Mouse (Mus musculus) layer of hippocampus, adult 11-12 months (tissue): ENCODE results near the gene Lrrc39.
"Not testable (repeated sequence)": the region's sequence is repeated elsewhere in the genome, so short reads cannot be mapped to it uniquely, and the experiment has no call there.

Experiments
- DNase-seq: peaks from one replicate; pipeline ENCODE4 v3.0.0; 2022; ENCODE audit warnings: low spot score

The Lrrc39 gene

GRCm38 (mm10) chr3:116562408-116563094, at the start of gene Lrrc39:
TSS of gene Lrrc39 (plus strand) at chr3:116562973.
- no peak for DNase-seq

- no peak for DNase-seq
Observed at GRCm38 (mm10) chr3:116520141-116520761, 42.5 kb upstream of the Lrrc39 start.

GRCm38 (mm10) chr3:116529741-116530140, 33.0 kb upstream of the Lrrc39 start:
- DNase-seq = no peak

- peak; percentile 32 for DNase-seq
Observed at GRCm38 (mm10) chr3:116530826-116531225, 31.9 kb upstream of the Lrrc39 start.

- peak; percentile 29 for DNase-seq
Observed at GRCm38 (mm10) chr3:116536428-116537199, 26.2 kb upstream of the Lrrc39 start.

GRCm38 (mm10) chr3:116537200-116537573, 25.6 kb upstream of the Lrrc39 start:
- DNase-seq = no peak

GRCm38 (mm10) chr3:116542070-116542469, 20.7 kb upstream of the Lrrc39 start:
- no peak for DNase-seq

- DNase-seq = no peak
Observed at GRCm38 (mm10) chr3:116542532-116542931, 20.2 kb upstream of the Lrrc39 start.

- DNase-seq = no peak
Observed at GRCm38 (mm10) chr3:116547430-116547829, 15.3 kb upstream of the Lrrc39 start.

GRCm38 (mm10) chr3:116551362-116551761, 11.4 kb upstream of the Lrrc39 start:
- no peak for DNase-seq

- DNase-seq = not testable (repeated sequence)
Observed at GRCm38 (mm10) chr3:116561315-116561714, 1.5 kb upstream of the Lrrc39 start.

- DNase-seq = no peak
Observed at GRCm38 (mm10) chr3:116563095-116563492, 321 bp downstream of the Lrrc39 start.

- DNase-seq = no peak
Observed at GRCm38 (mm10) chr3:116570628-116571027, 7.9 kb downstream of the Lrrc39 start.

- no peak for DNase-seq
Observed at GRCm38 (mm10) chr3:116577286-116577685, 14.5 kb downstream of the Lrrc39 start.

- DNase-seq = peak; percentile 12
Observed at GRCm38 (mm10) chr3:116582201-116582600, 19.4 kb downstream of the Lrrc39 start.

- DNase-seq = peak; percentile 55
Observed at GRCm38 (mm10) chr3:116594076-116594727, 31.4 kb downstream of the Lrrc39 start.

- peak; percentile 98 for DNase-seq
Observed at GRCm38 (mm10) chr3:116594728-116595602, 32.2 kb downstream of the Lrrc39 start, which contains the start of gene Sass6. TSS of gene Sass6 (plus strand) at chr3:116594982.

- DNase-seq = no peak
Observed at GRCm38 (mm10) chr3:116595603-116595991, 32.8 kb downstream of the Lrrc39 start.

GRCm38 (mm10) chr3:116599705-116600104, 36.9 kb downstream of the Lrrc39 start:
- DNase-seq = no peak

- DNase-seq = no peak
Observed at GRCm38 (mm10) chr3:116601005-116601404, 38.2 kb downstream of the Lrrc39 start.

- DNase-seq = no peak
Observed at GRCm38 (mm10) chr3:116601781-116602180, 39.0 kb downstream of the Lrrc39 start.
